Mouse (Mus musculus) left cerebral cortex, adult 2 months (tissue): ENCODE data around the gene Gm49396. TPM values are rescaled to one million over a fixed set of nuclear protein-coding genes. Genes with fewer than 3 reads are reported as not detected.

Experiments
- DNase-seq, 2 experiments: peaks; one replicate each; pipeline ENCODE4 v3.0.0; 2021 to 2022; ENCODE audit warnings: low spot score in 2 of 2, mixed read lengths in 1 of 2; ENCODE audit errors: extremely low spot score in 1 of 2
- H3K27ac ChIP-seq: fragments of 200-600 bp; 2 replicates; pipeline ENCODE4 v1.8.1; 2022
- H3K4me3 ChIP-seq: fragments of 200-600 bp; 2 replicates; pipeline ENCODE4 v1.8.1; 2022
- CTCF ChIP-seq: fragments of 200-600 bp; IDR thresholded peaks from 2 replicates; pipeline ENCODE4 v1.8.1; 2022; ENCODE audit warnings: antibody characterized with exemption, mild to moderate bottlenecking, moderate library complexity
- intact Hi-C: fragments of 180-260 bp; cut with DNase I; formaldehyde crosslinking; loops from one replicate; pipeline ENCODE4 v1.15.1; 2025
- microRNA-seq, 2 experiments: library from miRNA; unstranded; fragments of <30 nt; microRNA quantifications; one replicate each; pipeline ENCODE4 v1.2.0; 2021
- total RNA-seq, 2 experiments: library from RNA; stranded (reverse); gene quantifications; 2 replicates each; pipeline ENCODE4 v1.2.3; 2021

Gene Gm49396
- total RNA-seq, 2 experiments from 2014 or later, result 6.4 to 8.8 TPM

DNA sequence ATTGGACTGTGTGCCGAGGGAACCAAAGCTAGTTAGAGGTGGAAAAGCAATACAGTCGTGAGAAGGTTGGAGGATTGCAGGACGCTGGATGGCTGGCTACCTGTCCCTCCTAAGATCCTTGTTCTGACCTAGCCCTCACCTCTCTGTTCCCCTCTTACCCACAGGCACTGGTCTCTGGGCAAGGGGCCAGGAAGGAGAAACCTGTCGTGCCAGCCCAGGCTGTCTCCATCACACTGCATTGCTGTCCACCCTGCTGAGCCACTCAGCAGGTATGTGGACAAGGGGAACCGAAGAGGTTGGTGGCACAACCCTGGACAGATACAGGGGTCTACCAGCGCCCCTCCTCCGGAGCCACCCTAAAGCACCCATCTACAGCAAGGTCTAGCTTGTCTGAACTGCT is 37.5 kb downstream of the Gm49396 start:
- no peak for DNase-seq
- Histone ChIP-seq H3K4me3 (no peak overlapping the region), H3K27ac (no peak overlapping the region)
- intact Hi-C loops, result no loop called here
- no peak for TF ChIP-seq CTCF

GRCm38 (mm10) chr7:30602583-30602982 is 39.4 kb downstream of the Gm49396 start:
- intact Hi-C loops, result no loop called here
- Histone ChIP-seq H3K27ac (no peak overlapping the region), H3K4me3 (no peak overlapping the region)
- no peak for DNase-seq
- TF ChIP-seq CTCF, result no peak

- no peak overlapping the region for H3K4me3 ChIP-seq
- TF ChIP-seq CTCF, result no peak
- DNase-seq, result no peak
- intact Hi-C loops, result no loop called here
- H3K27ac ChIP-seq, result no peak overlapping the region
Measured at GRCm38 (mm10) chr7:30604424-30604823, 41.3 kb downstream of the Gm49396 start.

DNA sequence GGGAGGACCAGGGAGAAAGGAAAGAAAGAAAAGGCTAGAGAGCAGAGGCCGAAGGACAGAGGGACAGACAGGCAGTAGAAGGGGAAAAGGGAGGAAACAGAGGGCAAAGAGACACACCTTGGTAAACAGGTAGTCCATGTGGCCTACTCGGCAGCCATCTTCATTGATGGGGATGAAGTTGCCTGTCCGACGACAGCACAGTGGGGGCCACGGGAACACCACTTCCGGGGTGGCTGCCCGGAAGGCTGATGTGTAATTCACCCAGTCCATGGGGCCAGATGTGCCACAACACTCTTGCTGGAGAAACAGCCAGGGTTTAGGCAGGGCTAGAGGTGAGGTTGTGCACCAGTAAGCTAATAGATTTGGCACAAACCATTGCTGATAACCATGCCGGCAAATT is 41.8 kb downstream of the Gm49396 start:
- no peak for DNase-seq
- no peak for TF ChIP-seq CTCF
- no peak overlapping the region for H3K4me3 ChIP-seq
- intact Hi-C loops, result no loop called here
- H3K27ac ChIP-seq, result no peak overlapping the region

GRCm38 (mm10) chr7:30607706-30608309 is 44.7 kb downstream of the Gm49396 start:
- TF ChIP-seq CTCF, result peak; percentile 54
- Histone ChIP-seq H3K27ac (no peak overlapping the region), H3K4me3 (no peak overlapping the region)
- intact Hi-C loops, result loop anchor here (2.0 kb wide), 1 partner anchor 19 kb away; the partner anchor contains the start of gene Kmt2b
- no peak for DNase-seq

- no peak overlapping the region for H3K4me3 ChIP-seq
- TF ChIP-seq CTCF, result no peak
- no peak for DNase-seq
- intact Hi-C loops, result loop anchor here (2.0 kb wide), 1 partner anchor 20 kb away; the partner anchor contains the start of gene Kmt2b
- H3K27ac ChIP-seq, result no peak overlapping the region
Measured at GRCm38 (mm10) chr7:30608476-30608875, 45.3 kb downstream of the Gm49396 start.

GRCm38 (mm10) chr7:30610043-30610442 is 46.9 kb downstream of the Gm49396 start:
- intact Hi-C loops, result no loop called here
- TF ChIP-seq CTCF, result no peak
- H3K27ac ChIP-seq, result no peak overlapping the region
- DNase-seq, result no peak
- H3K4me3 ChIP-seq, result no peak overlapping the region

GRCm38 (mm10) chr7:30612654-30613402 is 49.7 kb downstream of the Gm49396 start, which contains the start of gene Upk1a:
Gene Upk1a, minus strand, starts transcription at chr7:30612847.
- no peak for DNase-seq
- intact Hi-C loops, result no loop called here
- no peak within 1 kb of the TSS for H3K4me3 ChIP-seq
- no peak for TF ChIP-seq CTCF
- no peak within 1 kb of the TSS for H3K27ac ChIP-seq

DNA sequence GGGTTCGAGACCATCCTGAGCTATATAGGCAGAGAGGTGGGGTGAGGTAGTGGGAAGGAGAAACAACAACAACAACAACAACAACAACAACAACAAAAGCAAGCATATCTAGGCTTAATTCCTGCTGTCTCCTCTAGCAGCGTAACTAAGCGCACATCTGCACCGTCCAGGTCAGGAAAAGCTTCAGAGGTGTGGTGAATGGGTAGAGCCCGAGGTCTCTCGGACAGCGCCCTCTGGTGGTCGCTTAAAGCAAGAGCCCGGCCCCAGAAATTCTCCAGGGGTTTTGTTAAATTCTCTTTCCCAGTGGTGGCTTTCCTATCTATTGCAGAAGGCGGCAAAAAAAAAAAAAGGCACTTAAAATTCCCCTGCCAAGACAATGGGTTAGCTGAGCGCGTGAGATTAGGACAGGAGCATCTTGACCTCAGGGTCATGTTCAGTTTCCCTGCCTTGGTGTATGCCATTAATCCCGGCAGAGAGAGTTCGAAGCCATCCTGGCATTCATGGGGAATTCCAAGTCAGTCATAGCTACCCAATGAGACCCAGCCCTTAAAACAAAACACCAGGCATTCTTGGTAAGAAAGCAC is 50.5 kb downstream of the Gm49396 start:
- no peak overlapping the region for H3K27ac ChIP-seq
- peak; percentile 82 for TF ChIP-seq CTCF
- peak; percentile 42 to 46 for DNase-seq
- H3K4me3 ChIP-seq, result no peak overlapping the region
- intact Hi-C loops, result no loop called here

DNA sequence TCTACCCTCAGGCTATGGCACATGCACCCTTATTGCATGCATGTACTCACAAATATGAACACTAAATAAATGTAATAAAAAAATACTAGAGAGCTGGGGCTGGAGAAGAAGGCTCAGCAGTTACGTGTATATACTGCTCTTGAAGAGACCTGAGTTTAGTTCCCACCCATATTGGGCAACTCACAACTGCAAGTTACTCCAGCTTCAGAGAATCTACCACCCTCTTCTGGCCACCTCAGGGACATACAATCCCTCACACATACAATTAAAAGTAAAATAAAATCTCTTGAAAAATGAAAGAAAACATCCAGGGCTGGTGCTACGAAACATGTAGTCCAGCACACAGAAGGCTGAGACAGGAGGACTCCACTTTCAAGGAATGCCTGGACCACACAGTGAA is 51.3 kb downstream of the Gm49396 start:
- Histone ChIP-seq H3K27ac (no peak overlapping the region), H3K4me3 (no peak overlapping the region)
- peak; percentile 32 for TF ChIP-seq CTCF
- DNase-seq, result no peak
- intact Hi-C loops, result no loop called here

DNA sequence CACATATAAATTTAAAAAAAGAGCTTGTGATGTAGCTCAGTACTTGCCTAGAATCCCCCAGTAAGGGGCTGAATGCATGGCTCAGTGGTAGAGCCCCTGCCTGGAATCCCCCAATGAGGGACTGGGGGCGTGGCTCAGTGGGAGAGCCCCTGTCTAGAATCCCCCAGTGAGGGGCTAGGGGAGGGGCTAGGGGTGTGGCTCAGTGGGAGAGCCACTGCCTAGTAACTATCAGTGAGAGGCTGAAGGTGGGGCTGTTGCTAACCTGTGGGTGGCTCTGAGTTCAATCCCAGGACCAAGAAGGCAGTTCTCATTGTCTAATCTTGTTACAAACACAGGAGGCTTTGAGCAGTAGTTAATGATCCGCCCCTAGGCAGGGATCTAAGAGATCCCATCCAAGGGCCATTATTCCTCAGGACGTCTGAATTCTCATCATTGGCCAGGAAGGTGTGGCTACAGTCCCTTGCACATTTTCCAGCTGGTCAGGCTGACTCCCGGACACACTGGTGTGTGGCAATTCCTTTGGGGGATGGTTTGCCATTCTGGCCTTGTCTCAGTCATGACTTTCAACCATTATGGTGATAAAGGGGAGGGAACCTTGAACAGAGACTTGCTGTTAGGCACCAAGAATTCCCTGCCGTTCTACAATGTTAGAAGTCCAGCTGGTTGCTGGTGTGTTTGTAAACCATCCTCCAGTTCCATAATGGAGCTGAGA is 52.1 kb downstream of the Gm49396 start:
- Histone ChIP-seq H3K27ac (no peak overlapping the region), H3K4me3 (no peak overlapping the region)
- TF ChIP-seq CTCF, result no peak
- no peak for DNase-seq
- intact Hi-C loops, result no loop called here

Small RNA genes lying within 50 kb of the gene (microRNA-seq; reads per million reads assigned to microRNA genes)
- gene Gm38670 (0.49 to 1.2 reads per million in 2 experiments), gene Mir3569 (0.48 to 1.2 reads per million in 2 experiments)

Other genes with a start within 250 kb of the Gm49396 start
- 10 to 100 TPM in 1 of 2 experiments, 1 to 10 TPM in 1; 8.8 to 19.2 TPM for gene Syne4, start 248.5 kb upstream of the Gm49396 start, total RNA-seq
- under 1 TPM in 1 of 2 experiments, not detected in 1; 0.66 TPM for gene E130208F15Rik, start 241.6 kb upstream of the Gm49396 start, total RNA-seq
- gene Sdhaf1, start 239.4 kb upstream of the Gm49396 start, total RNA-seq, result 1 to 10 TPM; 7.0 to 8.0 TPM
- gene Lrfn3, start 200.6 kb upstream of the Gm49396 start, total RNA-seq, result 10 to 100 TPM; 33.0 to 36.4 TPM
- 10 to 100 TPM; 25.9 to 26.6 TPM for gene Tyrobp, start 149.6 kb upstream of the Gm49396 start, total RNA-seq
- 1 to 10 TPM in 1 of 2 experiments, not detected in 1; 3.1 TPM for gene Hcst, start 143.5 kb upstream of the Gm49396 start, total RNA-seq
- gene Nfkbid, start 141.6 kb upstream of the Gm49396 start, total RNA-seq, result 1 to 10 TPM; 3.9 to 5.1 TPM
- 1,000 to 10,000 TPM; 1,205 to 1,260 TPM for gene Aplp1, start 117.8 kb upstream of the Gm49396 start, total RNA-seq
- gene Kirrel2, start 105.7 kb upstream of the Gm49396 start, total RNA-seq, result 10 to 100 TPM; 11.0 to 11.9 TPM
- 1 to 10 TPM in 1 of 2 experiments, under 1 TPM in 1; 0.79 to 1.1 TPM for gene Nphs1, start 105.0 kb upstream of the Gm49396 start, total RNA-seq
- not detected for gene Prodh2, start 69.7 kb upstream of the Gm49396 start, total RNA-seq
- gene Arhgap33, start 28.3 kb upstream of the Gm49396 start, total RNA-seq, result 100 to 1,000 TPM; 182 to 220 TPM
- gene Hspb6, start 11.2 kb upstream of the Gm49396 start, total RNA-seq, result 1 to 10 TPM; 4.4 to 5.0 TPM
- gene Proser3, start 11.0 kb upstream of the Gm49396 start, total RNA-seq, result 1 to 10 TPM; 4.9 to 5.2 TPM
- gene Lin37, start 3.5 kb upstream of the Gm49396 start, total RNA-seq, result 10 to 100 TPM; 42.9 to 43.2 TPM
- gene U2af1l4, start within 50 bp of the Gm49396 start, total RNA-seq, result 10 to 100 TPM; 67.4 to 74.4 TPM
- gene Psenen, start 283 bp downstream of the Gm49396 start, total RNA-seq, result 10 to 100 TPM; 84.9 to 93.8 TPM
- 1 to 10 TPM; 3.8 to 6.6 TPM for gene Igflr1, start 2.1 kb downstream of the Gm49396 start, total RNA-seq
- 10 to 100 TPM; 53.4 to 57.4 TPM for gene Kmt2b, start 25.4 kb downstream of the Gm49396 start, total RNA-seq
- not detected for gene Zbtb32, start 35.6 kb downstream of the Gm49396 start, total RNA-seq
- under 1 TPM; 0.48 to 0.96 TPM for gene Upk1a, start 49.5 kb downstream of the Gm49396 start, total RNA-seq
- gene Cox6b1, start 62.8 kb downstream of the Gm49396 start, total RNA-seq, result 100 to 1,000 TPM; 565 to 587 TPM
- not detected for gene Etv2, start 72.5 kb downstream of the Gm49396 start, total RNA-seq
- gene Rbm42, start 87.0 kb downstream of the Gm49396 start, total RNA-seq, result 10 to 100 TPM; 67.7 to 67.8 TPM
- 1 to 10 TPM; 4.7 to 5.2 TPM for gene Haus5, start 101.7 kb downstream of the Gm49396 start, total RNA-seq
- gene Pmis2, start 108.3 kb downstream of the Gm49396 start, total RNA-seq, result not detected
- gene 2200002J24Rik, start 135.6 kb downstream of the Gm49396 start, total RNA-seq, result not detected
- gene Atp4a, start 148.9 kb downstream of the Gm49396 start, total RNA-seq, result under 1 TPM; 0.70 TPM
- 100 to 1,000 TPM; 119 to 127 TPM for gene Tmem147, start 166.2 kb downstream of the Gm49396 start, total RNA-seq
- gene Gapdhs, start 180.3 kb downstream of the Gm49396 start, total RNA-seq, result not detected
- gene Sbsn, start 188.1 kb downstream of the Gm49396 start, total RNA-seq, result 1 to 10 TPM; 7.8 to 8.7 TPM
- 1 to 10 TPM; 1.9 to 2.1 TPM for gene Dmkn, start 200.4 kb downstream of the Gm49396 start, total RNA-seq
- gene Krtdap, start 224.6 kb downstream of the Gm49396 start, total RNA-seq, result not detected